Mouse (Mus musculus): Measurements from ENCODE around the gene Nr2f6.
A peak's percentile ranks its signal among the peaks of the same experiment; 100 is the strongest.

Gene Nr2f6

DNA sequence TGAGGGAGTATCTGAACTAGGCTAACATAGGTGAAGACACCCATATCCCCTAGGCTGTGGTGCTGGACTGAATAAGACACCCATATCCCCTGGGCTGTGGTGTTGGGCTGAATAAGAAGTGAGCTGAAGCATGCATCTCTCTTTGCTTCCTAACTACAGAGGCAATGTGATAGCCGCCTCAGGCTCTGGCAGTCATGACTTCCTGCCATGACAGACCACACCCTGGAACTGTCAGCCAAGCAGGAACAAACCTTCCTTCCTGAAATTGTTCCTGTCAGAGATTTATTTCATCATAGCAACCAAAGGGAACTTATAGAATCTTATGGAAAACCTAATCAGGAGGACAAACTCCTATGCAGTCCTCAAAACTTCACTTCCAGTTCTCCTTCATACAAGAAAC is 6.5 kb upstream of the Nr2f6 start:
- peak; percentile 96 for DNase-seq

DNA sequence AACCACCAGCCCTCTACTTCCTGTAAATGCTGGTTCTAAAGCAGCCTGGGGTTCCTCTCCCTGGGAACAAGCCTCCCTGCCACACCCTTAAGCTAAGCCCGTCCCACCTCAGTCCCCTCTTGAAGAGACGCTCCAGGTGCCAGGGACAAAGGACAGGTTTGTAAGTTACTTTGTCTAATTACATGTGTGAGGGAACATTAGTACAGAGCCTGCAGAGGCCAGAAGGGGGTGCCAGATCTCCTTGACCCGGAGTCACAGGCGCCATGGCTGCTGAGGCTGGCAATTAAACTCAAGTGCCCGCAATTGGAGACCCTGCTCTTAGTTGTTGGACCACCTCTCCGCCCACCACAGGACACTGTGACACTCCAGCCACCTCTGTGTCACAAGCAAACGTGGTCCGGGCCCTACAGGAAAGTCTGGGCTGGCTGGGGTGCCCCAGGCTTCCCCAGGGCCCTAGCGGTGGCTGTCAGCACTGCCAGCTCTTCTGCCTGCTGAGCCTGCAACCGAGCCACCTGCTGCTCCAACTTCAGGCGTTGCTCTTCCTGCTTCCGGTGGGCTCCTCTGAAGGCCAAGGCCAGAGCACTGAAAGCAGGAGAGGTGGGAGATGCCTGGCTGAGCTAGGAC is 3.6 kb upstream of the Nr2f6 start:
- no peak for DNase-seq

DNA sequence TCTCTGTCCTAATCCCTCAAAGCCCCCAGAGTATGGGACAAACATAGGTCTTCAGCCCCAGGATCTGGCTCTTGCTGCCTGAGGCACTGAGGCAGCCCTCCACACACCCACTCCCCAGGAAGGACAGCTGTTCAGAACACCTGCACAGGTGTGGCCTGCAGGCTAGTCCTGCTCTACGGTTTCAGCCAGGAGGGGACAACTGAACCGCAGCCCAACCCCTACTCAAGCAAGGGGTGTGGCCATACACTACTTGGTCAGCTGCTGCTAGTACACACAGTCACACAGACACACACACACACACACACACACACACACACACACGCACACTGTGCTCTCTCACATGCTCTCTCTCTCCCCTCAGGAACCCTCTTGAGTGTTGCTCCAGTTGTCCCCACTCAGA is 2.1 kb upstream of the Nr2f6 start:
- DNase-seq: peak; percentile 95

DNA sequence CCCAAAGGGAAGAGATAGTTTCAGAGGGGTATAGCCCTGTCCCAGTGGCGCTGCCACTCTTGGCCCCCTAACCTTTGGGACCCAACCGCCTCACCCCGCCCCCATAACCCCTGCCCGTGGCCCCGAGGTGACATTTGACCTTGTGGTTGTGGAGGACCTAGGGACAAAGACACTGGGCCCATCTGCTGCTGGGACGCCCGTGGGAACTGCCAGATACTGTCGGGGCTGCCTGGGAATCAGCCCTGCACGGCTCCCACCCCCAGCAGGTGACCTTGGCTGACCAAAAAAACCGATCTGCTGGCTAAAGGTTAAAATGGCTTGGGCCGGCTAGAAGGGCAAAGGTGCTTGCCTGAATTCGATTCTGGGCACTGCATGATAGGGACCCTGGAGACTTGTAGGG is 1.6 kb upstream of the Nr2f6 start:
- DNase-seq: peak; percentile 95

DNA sequence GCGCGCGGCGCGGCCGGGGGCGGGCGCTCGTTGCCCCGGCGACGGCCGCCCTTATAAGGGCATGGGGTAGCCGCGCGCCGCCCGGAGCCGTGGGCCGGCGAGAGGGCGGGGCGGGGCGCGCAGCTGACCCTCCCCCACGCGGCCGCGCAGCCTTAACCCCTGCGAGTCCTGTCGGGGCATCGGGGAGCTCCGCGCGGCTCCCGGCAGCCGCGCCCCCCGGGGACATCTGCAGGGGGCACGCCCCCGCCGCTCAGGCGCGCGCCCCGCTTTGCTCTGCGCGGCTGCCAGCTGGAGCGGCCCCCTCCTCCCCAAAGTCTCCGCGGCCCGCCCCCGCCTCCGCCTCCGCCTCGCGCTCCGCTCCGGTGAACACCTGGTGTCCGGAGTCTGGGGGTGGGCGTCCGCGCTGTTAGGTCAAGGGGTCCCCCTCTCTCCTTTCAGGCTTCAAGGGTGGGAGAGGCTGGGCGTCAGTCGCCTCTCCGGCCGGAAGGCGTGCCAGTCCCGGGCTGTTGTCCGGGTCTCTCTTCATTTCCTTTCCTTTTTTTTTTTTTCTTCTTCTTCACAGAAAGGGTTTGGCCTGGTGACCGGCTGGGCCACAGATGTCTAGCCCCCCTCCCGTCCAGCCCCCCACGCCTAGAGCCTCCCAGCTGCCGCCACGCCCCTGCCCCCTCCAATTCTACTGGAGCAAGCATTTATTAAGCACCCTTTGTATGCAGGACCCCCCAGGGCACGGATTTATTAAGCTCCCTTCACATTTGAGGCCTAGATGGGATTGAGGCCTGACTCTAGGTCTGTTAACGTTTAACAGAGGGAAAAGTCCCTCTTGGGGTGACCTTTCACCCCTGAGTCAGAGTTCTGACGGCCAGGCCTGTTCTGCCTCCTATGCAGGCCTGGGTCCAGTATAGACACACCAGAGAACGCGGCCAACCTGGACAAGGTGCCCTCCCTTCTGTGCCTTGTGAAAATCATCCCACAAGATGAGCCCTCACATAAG is 506 bp upstream of the Nr2f6 start:
- peak; percentile 99 for DNase-seq

DNA sequence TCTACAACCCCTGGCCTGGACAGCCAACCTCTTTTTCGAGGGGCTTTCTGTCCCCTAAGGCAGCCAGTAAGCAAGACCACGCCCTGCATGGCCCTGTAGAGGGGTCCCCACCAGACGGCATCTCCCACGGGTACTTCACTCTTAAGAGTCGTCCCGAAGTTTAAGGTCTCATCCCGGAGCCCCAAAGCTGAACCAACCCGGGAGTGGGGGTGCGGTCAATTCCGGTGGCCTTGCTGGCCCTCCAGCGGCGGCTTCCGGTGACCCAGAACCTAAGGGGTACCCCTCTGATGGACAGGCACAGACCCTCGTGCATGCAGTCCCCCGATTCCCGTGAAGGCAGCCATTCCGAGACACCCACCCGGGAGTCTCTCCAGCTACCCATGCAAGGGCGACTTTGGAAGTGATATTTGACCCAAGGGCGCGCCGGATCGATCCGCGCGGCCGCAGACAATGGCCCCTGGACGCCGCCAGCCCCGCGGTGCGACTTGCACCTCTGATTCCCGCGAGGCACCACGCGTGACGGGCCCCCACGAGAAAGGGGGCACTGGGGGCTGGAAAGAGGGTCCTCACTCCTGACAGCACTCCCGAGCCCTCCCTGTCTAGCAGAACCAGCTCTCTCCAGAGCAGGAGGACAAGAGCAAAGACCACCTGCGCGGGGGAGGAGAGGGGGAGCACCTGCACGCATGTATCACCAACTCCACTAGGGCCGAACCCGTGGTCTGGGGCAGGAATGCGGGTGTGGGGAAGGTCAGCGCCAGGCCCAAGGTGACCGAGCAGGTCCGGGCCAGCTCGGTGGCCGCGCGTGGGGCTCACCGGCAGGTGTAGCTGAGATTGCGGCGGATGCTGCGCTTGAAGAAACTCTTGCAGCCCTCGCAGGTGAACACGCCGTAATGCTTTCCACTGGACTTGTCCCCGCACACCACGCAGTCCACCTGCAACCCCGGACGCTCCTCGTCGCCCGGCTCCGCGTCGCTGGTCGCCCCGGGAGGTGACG is 1.3 kb downstream of the Nr2f6 start:
- peak; percentile 97 for DNase-seq

DNA sequence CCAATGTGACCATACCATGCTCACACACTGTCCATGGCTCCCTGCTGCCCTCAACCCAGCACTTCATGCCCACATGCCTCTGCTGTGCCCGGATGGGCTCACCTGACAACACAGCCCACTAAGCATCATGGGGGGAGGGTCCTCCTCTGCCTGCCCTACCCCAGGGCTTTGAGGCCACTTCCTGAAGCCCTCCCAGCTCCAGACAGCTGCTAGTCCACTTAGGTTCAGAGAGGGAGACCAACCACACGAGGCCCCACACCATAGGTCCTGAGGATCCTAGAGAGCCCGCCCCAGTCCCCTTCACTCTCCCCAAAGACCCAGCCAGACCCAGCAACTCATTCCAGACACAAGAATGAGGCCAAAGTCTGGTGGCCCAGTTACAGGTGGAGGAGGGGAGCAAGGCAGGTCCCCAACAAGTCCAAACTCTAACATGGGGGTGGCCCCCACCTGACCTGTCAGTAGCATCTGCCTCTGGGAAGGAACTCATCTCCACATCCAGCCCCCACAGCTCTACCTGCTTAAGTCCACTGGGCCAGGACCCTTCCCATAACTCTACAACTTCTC is 2.2 kb downstream of the Nr2f6 start:
- DNase-seq: no peak

DNA sequence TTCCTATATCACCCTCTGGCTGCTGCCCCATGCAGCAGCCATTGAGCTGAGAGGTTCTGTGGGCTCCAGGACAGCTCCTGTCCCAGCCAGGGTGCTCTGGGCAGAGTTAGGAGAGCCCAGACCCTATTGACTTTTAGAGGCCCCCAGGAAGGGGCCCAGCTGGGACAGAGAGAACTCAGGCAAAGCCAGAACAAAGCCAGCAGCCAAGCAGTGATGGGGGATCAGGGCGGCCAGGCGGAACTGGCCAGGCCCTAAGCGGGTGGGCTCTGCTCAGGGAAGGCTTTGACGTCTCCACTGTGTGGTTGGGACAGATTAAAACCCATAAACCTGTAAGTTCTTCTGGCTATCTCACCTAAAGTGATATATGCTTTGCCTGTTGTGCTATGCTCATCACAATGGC is 2.8 kb downstream of the Nr2f6 start:
- no peak for DNase-seq

DNA sequence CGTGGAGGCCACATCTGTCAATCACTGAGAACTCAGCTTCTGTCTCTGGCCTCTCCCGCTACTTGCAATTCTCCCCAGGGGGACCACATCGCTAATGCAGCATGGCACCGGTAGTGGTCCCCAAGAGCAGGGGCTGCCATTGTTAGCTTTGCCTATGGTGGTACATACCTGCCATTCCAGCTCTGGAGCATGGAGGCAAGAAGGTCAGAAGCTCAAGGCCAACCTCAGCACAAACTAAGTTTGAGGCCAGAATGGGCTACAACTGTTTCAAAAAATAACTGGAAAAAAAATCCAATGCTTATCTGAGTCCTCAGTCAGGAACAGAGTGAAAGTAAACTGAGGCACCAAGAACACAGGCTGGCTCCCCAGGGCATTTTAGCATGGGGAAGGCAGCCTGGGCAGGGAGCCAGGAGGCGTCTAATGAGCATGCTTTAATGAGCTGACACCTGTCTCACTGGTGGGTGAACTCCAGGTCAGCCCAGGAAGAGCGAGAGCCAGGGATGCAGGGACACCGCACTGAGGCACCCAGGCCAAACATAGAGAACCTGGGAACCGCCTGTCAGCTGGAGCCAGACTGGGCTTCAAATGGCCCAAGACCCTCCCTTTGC is 5.2 kb downstream of the Nr2f6 start:
- no peak for DNase-seq

DNA sequence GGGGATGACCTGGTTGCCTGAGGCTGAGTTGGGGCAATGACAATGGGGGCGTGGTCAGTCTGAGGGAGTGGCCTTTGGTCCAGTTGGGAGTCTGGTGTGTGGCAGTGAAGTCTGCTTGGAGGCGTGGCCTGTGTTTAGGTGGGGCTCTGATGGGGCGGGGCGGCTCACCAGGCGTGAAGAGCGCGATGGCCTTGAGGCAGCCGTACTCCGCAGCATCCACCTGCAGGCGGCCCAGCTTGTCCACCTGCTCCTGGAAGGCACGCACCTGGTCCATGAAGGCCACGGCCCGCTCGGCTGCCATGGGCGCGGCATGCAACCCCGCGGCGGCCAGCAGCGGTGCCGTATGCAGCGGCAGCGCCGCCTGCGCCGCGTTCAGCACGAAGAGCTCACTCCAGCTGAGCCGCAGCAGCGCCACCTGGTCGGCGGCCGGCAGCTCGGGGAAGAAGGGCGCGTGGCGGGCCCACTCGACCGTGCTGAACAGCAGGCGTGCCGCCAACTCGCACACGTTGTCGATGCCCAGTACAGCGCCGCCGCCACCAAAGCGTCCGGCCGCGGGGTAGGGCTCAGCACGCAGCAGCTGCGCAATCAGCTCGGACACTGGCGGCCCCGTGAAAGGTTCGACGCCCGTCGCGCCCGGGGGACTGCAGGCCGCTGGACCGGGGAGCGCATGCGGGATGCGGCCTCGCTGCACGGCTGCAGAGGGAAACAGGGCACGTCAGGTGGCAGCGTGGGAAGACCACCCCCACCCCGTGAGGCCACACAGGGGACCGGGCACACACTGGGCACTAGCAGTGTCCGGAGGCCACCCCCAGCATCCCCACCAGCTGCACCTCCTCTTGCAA is 6.0 kb downstream of the Nr2f6 start:
- peak; percentile 98 for DNase-seq

DNA sequence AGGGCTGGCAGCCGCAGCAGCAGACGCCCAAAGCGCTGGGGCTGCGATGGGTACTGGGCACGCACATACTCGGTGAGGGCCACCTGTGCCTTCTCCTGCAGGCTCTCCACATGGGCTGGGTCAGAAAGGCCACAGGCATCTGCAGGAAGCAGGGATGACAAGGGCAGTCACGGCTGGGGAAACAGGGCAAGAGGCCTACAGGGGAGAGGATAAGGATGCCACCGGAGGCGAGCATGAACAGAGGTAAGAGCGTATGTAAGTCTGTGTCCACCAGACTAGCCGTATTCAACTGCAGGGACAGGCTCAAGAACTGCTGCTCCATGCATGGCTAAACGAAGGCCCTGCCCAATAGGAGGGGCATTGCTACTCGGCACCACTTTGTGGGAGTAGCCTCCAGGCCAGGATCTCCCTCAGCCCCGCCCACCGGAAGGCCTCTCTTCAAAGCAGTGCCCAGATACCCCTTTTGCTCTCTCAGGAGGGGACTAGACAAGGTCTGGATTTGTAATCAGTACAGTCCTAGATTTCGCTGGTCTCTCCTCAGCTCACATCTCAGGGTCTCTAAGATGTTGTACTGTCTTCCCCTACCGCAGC is 7.0 kb downstream of the Nr2f6 start:
- DNase-seq: peak; percentile 96

DNA sequence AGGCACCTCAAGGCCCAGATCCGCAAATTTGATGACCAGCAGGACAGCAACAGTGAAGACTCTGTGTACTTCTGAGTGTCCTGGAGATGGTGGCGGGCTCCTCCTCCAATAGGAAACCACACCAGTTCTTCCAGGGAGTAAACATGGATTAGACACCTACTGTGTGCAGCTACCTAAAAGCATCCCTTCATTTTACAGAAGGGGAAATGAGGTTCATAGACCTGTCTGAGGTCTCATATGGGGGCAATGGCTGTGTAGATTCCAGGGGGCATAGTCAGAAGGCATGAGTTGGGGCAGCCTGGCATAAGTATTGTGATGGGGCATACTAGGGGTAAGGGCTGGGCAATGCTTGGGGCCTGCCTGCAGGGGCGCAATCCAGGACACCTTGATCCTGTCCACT is 8.8 kb downstream of the Nr2f6 start:
- DNase-seq: no peak

DNA sequence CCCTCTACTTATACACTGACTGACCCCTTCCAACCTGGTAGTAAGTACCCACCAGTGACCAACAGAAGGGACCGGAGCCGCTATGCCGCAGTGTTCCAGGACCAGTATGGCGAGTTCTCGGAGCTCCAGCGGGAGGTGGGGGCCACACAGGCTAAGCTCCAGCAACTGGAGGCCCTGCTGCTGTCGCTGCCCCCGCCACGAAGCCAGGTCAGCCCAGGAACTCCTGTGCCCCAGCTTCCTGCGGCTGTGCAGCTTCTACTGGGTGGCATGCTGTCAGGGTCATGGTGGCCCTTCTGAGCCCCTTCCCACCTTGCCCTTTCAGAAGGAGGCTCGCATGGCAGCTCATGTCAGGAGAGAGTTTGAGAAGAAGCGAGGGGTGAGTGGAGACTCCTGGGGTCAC is 9.3 kb downstream of the Nr2f6 start:
- peak; percentile 95 for DNase-seq

DNA sequence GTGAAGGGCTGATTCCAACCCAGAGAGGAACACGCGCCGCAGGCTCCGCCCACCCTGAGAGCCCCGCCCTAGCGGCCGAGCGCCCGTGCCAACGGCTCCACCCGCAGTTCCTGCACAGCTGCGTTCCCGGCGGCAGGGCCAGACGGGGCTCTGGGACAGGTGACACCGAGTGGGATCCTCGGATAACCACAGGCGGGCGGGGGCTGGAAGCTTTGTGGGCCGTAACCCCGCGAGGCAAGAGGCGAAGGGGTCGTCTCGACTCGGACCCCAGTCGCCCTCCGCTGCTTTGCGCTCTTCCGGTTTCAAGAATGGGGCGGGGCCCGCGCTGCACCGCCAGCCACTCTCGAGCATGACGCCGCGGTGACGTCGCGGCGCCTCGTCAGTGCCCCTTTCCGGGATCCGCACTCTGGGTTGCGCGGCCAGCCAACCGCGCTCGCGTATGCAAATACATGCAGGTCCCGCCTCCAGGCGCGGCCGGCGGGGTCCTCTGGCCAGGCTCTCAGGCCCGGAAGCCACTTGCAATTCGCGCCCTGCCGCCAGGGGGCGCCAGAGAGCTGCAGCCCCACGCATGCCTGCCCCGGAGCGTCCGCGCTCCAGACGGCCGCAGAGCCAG is 10.4 kb downstream of the Nr2f6 start, which contains the start of gene Ocel1:
Gene Ocel1 (plus strand): TSS at position 63 of the 613 bp plus-strand sequence.
- peak; percentile 100 for DNase-seq

DNA sequence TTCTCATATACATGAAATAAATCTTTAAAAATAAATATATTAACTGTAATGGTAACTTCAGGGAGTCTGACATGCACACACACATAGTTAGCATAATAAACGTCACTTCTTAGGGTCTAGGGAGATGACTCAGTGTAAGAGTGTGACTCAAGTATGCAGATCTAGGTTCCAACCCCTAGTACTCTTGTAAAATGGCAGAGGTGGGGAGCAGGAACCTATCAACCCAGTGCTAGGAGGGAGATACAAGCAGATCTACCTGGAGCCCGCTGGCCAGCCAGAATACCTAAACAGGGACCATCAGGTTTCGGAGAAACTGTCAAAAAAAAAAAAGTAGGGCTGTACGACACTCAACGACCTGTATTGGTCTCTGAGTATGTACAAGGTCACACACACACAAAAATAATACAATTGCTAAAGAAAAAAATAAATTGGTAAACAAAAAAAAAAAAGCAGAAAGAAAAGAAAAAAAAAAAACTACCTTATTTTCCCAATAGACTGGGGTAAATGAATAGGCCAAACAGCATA is 11.0 kb downstream of the Nr2f6 start:
- DNase-seq: peak; percentile 95

DNA sequence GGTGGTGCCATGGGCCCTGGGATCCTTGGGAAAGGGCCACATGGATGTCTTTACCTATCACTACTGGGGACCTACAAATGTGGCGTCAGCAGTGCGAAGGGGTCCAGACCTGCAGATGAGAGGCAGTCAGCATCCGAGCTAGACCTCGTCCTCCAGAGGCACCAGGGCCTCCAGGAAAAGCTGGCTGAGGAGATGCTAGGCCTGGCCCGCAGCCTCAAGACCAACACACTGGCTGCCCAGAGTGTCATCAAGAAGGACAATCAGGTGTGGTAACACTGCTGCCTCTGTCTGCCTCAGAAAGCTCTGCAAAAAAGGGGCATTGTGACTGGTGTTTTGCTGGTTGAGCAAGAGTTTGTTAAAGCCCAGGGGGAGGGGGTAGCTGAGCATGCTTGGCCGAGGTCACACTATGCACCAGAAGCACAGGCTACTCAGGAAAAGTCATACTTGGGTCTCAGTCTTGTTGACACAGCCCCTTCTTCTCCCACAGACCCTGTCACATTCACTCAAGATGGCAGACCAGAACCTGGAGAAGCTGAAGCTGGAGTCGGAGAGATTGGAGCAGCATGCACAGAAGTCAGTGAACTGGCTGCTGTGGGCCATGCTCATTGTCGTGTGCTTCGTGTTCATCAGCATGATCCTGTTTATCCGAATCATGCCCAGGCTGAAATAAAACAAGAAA is 12.6 kb downstream of the Nr2f6 start:
- DNase-seq: no peak

DNA sequence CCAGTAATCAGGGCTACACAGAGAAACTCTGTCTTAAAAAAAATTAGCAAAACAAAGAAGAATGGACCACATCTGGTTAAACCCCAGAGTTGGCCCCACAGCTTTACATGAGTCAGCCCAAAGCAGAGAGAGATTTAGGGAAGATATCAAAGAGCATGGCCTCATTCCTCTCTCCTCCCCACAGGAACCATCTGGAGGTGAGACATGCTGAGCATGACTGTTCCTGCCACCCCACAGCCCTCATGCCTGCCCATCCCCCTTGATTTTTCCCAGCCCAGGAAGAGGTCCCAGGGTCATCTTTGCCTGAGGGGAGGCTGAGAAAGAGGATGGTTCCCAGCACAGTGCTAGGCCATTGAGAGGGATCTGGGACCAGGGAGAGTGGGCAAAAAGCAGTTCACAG is 13.4 kb downstream of the Nr2f6 start:
- no peak for DNase-seq

DNA sequence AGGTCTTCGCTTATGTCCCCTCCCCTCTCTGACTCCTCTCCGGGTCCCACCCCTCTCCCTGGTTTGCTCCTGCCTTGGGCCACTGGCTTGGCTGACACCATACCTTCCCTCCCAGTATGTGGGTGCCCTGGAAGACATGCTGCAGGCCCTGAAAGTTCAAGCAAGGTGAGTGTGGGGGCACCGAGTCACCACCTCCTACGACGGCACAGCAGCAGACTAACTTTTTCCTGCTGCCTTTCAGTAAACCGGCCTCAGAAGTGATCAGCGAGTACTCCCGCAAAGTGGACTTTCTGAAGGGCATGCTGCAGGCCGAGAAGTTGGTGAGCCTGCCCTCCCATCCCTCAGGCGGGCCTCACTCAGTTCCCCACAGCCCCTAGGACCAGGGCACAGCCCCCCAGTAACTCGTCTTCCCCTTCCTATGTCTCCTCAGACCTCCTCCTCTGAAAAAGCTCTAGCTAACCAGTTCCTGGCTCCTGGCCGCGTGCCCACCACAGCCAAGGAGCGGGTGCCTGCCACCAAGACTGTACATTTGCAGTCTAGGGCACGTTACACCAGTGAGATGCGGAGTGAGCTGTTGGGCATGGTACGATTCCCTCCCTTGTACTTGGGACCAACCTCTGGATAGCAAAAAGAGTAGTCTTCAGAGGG is 14.1 kb downstream of the Nr2f6 start:
- DNase-seq: no peak

All from heart, adult 11 months (tissue).